Mouse (Mus musculus): Measurements from ENCODE around the gene Hdac4.

Hdac4 gene

DNA sequence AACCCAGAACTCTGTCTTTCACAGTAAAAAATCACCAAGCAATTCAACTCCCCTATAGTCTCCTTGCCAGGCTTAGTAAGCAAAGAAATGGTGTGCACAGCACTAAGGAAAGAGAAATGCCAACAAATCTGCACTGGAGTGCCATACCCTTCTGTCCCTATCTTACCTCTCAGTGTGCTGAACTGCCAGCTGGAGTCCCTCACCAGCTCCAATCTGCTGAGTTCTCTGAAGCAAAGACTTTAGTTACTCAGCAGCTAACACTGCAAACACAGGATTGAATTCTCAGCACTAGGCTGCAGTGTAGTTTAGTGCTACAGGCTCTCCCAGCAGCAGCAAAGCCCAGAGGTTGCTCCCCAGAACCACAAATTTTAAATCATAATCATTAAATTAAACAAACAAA lies 151.5 kb downstream of the Hdac4 start:
- in situ Hi-C loops (cut with MboI; ENCODE audit: unreplicated experiment in 2 of 2) = no loop called here

GRCm38 (mm10) chr1:92042126-92042525 lies 153.4 kb downstream of the Hdac4 start:
- in situ Hi-C loops (cut with MboI; ENCODE audit: unreplicated experiment in 2 of 2) = no loop called here

GRCm38 (mm10) chr1:92041290-92041689 lies 154.2 kb downstream of the Hdac4 start:
- in situ Hi-C loops (cut with MboI; ENCODE audit: unreplicated experiment in 2 of 2) = no loop called here

DNA sequence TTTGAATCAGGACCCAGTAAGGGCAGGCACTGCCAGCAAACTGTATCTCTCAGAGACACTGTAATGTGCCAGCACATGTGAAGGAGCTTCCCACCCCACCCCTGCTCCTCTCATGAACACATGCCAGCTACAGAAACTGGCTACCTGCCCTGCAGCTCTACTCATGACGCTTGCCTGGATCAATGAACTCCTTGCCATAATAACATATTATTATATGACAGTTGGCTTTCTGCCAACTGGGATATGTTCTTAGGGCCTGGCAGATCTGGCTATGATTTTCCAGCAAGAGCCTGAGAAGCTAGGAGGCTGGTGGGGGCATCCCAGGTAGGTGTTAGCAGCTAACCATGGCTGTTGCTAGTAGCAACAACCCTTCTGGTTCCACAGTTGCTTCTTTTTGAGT lies 156.8 kb downstream of the Hdac4 start:
- in situ Hi-C loops (cut with MboI; ENCODE audit: unreplicated experiment in 2 of 2) = no loop called here

DNA sequence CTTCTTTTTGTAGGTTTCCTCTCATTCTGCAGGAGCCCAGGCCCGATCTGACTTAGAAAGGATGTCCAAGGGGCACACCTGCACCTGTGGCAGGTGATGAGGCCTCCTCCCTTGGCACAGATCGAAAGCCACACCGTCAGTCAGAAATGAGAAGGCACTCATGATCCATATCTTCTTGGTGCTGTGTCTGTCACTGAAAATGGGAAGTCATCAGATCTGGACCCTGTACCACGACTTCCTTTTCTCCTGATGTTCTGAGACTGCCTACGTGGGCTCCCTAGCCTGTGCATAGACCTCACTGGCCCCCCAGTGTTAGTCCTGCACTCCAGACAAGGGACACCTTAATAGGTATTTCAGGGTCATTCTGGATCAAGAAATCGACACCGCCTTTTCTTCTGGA lies 158.5 kb downstream of the Hdac4 start:
- in situ Hi-C loops (cut with MboI; ENCODE audit: unreplicated experiment in 2 of 2) = no loop called here

DNA sequence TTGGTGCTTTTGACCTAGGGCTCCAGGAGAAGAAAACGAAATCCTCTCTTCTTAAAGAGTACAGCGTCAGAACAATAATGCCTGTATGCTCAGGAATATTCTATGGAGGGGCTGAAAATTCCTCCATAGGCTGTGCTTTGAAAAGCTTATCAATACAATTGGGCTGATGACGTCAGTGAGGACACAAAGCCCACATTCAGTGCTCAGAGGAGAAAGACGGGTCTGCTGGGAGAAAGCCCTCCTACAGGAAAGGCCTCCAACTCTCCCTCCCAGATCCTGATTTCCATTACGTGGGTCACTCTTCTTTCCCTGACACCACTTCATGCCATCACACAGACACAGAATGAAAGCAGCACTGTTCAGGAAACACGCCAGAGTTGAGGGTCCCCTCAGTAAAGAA lies 159.7 kb downstream of the Hdac4 start:
- in situ Hi-C loops (cut with MboI; ENCODE audit: unreplicated experiment in 2 of 2) = no loop called here

GRCm38 (mm10) chr1:92034247-92034646 lies 161.3 kb downstream of the Hdac4 start:
- in situ Hi-C loops (cut with MboI; ENCODE audit: unreplicated experiment in 2 of 2) = no loop called here

DNA sequence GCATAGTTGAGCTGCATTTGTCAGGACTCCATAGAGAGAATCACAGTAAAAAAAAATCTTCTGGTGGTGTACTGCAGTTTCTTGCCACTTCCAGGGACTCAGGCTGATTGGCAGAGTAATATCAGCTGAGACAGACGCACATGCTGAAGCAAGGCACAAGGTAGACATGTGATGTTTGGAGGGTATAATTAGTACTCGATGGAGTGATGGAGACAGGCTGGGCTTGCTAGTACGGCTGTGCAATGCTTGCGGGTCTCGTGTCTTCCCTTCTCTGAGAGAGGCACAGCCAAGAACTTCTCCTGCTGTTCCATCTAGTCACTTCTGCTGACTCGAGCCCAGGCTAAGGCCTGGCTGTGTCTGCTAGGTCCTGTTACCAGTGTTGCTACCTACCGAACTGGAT lies 162.0 kb downstream of the Hdac4 start:
- in situ Hi-C loops (cut with MboI; ENCODE audit: unreplicated experiment in 2 of 2) = no loop called here

DNA sequence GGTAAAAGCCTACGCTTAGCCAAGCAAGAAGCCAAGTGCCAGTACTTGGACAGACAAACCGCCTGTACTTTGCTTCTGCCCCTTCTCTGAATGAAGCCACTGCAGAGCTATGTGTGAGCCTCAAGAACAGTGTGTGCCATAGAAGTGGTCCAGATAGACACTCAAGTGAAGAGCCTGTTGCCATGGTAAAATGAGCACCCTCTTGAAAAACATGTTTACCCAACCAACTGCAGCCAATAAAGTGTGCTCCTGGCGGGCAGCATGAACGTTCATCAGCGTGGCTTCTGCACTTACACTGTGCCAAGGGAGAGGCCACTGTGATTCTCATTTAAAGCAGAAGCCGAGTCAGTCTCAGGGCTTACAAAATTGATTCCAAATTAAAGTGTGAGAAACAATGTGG lies 165.0 kb downstream of the Hdac4 start:
- in situ Hi-C loops (cut with MboI; ENCODE audit: unreplicated experiment in 2 of 2) = no loop called here

GRCm38 (mm10) chr1:92028158-92028557 lies 167.3 kb downstream of the Hdac4 start:
- in situ Hi-C loops (cut with MboI; ENCODE audit: unreplicated experiment in 2 of 2) = no loop called here

DNA sequence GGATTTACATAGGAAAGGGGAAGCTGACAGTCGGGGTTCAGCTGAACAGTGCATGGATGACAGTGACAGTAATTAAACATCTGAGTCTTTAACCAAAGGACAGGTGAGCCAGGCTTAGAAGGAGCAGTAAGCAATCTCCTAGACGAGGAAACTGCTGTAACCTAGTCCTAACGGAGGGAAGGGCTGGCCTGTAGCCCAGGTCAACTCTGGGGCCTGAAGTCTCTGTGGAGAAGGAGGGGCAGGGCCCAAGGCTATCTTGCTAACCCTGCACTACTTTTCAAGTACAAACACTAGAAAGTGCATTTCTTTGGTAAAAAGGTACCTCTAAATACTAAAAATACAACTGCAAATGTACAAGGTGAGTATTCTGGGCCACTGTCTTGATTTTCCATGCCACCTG lies 169.1 kb downstream of the Hdac4 start:
- in situ Hi-C loops (cut with MboI; ENCODE audit: unreplicated experiment in 2 of 2) = no loop called here

- in situ Hi-C loops (cut with MboI; ENCODE audit: unreplicated experiment in 2 of 2) = no loop called here
Observed at GRCm38 (mm10) chr1:92023906-92024305, 171.6 kb downstream of the Hdac4 start.

DNA sequence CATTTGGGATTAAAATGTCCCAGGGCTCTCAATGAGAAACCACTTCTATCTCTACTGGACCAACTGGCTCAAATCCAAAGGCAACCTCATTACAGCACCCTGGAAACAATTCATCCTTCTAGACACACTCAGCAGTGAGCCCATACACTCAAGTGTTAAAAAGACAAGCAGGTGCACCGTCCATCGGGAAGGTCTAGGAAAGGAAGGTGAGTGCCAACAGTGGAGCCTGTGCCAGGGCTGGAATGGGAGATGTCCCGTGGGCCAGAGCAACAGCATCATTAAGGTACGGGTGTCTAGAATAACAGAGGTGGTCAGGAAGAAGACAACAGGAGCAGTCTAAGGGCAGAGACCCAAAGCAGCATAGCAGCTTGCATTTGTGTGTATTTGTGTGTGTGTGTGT lies 173.5 kb downstream of the Hdac4 start:
- in situ Hi-C loops (cut with MboI; ENCODE audit: unreplicated experiment in 2 of 2) = no loop called here

DNA sequence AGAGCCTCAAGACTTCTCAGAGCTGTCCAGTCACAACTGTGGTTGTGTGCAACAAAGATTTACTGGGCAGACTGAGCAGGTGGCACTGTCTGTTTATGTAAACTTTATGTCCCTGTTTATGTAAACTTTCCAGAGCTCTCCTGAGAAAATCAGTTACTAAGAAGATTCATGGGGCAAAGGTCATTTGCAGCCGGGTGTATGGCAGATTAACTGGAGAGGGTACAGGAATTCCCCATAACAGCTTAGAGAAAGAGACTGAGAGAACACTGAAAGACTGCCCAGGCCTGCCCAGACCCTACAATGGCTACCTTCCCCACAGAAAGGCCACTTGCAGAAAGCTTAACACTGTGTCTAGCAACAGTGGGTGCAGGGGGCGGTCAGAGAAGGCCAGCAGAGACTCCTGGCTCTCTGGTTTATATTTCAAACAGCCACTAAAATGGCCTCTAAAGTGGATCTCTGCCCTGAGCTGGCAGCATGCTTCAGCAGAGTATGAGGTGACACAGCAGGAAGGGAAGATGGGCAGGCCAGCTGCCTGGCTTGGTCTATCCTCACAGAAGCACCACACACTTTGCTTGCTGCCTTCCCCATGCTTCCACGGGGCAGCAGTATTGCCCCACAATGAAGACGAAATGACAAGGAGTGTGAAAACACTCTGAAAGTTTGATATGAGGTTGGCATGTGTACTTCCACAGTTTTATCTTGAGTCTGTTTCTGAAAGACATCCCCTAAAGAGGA lies 179.4 kb downstream of the Hdac4 start:
- in situ Hi-C loops (cut with MboI; ENCODE audit: unreplicated experiment in 2 of 2) = no loop called here

DNA sequence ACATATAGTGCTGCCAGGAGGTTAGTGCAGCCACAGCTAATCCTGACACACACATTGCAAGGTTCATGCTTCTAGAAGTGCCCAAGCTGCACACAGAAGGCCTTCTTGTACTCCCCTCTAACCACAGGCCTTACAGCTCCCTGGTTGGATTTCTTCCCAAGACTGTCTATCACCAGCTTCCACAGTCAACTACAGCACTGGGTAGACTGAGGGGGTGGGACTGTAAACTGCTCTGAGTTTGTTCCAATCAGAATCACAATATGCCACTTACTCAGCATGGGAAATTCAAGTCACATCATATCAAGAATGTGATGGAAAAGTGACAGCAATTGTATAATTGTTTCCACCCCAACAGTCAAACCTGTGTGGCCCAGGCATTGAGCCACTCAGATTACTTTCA lies 180.2 kb downstream of the Hdac4 start:
- in situ Hi-C loops (cut with MboI; ENCODE audit: unreplicated experiment in 2 of 2) = no loop called here

GRCm38 (mm10) chr1:92014496-92014895 lies 181.0 kb downstream of the Hdac4 start:
- in situ Hi-C loops (cut with MboI; ENCODE audit: unreplicated experiment in 2 of 2) = no loop called here

DNA sequence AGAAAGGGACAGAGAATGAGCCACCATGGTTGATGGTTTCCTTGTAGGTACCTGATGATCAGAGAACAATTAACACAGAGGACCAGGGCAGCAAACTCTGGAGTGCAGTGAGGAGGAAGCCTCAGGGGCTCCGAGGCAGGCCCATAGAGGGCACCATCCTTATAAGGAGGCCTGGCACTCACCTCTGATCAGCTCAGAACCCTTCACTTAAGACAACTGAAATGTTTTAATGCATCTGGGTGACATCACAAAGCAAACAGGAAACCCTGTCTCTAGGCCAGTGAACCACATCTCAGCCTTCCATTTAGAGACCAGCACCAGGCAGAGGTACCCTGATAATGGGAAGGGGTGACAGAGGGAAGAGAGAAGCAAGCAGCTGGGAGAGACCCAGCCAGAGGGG lies 188.8 kb downstream of the Hdac4 start:
- in situ Hi-C loops (cut with MboI; ENCODE audit: unreplicated experiment in 2 of 2) = loop anchor here (5.0 to 10.0 kb wide), 3 partner anchors 68 to 181 kb away; no protein-coding TSS in a partner anchor

- in situ Hi-C loops (cut with MboI; ENCODE audit: unreplicated experiment in 2 of 2) = loop anchor here (5.0 to 10.0 kb wide), 3 partner anchors 69 to 182 kb away; no protein-coding TSS in a partner anchor
Observed at GRCm38 (mm10) chr1:92005617-92005940, 189.9 kb downstream of the Hdac4 start.

DNA sequence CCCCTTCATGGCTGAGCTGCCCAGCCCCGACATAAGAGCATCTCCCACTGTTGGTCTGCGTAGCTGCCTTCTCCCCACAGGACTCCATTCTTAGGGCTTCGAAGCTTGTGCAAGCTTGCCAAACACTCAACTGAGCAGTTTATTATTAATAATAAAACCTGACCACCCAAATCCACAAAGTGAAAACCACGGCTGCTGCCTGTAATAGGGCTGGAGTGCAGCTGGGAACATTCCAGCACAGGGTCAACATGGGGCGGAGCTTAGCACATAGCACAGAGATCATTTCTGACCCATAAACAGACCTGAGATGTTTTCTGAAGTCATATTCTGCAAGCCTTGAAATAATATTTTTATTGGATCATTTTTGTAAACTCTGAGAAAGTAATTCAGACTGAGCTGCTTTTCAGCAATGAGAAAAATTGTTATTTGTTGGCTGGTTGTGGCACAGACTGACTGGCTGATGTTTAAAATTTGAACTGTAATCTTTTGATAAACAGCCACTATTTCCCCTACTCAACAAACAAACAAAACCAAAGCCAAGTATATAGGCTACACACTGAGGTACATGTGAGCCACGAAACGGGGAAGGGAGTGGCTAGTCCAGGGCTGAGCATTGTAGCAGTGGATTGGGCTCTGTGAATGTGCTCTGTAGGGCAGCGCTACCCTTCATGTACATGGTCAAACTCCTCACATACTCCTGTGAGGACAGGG lies 190.4 kb downstream of the Hdac4 start:
- in situ Hi-C loops (cut with MboI; ENCODE audit: unreplicated experiment in 2 of 2) = loop anchor here (5.0 to 10.0 kb wide), 3 partner anchors 70 to 182 kb away; no protein-coding TSS in a partner anchor

GRCm38 (mm10) chr1:92004122-92004521 lies 191.4 kb downstream of the Hdac4 start:
- in situ Hi-C loops (cut with MboI; ENCODE audit: unreplicated experiment in 2 of 2) = loop anchor here (10.0 kb wide), 2 partner anchors 71 to 171 kb away; no protein-coding TSS in a partner anchor

DNA sequence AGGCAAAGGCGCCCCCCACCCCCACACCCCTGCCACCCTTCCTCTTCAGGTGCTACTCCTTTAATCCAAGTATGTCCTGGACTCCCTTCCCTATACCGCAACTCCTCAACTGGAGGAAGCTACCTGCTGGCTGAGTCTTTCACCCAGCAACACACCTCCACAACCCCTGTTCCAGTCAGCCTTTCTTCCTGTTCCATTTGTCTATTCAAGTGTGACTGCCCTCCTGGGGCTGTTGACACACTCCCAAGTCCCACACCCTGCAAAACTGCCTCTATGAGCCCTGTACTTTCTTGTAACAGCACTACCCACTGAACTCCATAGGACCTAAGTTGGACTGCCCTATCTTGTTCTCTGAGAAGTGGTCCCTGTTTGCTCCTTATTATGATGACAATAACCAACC lies 195.3 kb downstream of the Hdac4 start:
- in situ Hi-C loops (cut with MboI; ENCODE audit: unreplicated experiment in 2 of 2) = loop anchor here (10.0 kb wide), 2 partner anchors 75 to 175 kb away; no protein-coding TSS in a partner anchor

DNA sequence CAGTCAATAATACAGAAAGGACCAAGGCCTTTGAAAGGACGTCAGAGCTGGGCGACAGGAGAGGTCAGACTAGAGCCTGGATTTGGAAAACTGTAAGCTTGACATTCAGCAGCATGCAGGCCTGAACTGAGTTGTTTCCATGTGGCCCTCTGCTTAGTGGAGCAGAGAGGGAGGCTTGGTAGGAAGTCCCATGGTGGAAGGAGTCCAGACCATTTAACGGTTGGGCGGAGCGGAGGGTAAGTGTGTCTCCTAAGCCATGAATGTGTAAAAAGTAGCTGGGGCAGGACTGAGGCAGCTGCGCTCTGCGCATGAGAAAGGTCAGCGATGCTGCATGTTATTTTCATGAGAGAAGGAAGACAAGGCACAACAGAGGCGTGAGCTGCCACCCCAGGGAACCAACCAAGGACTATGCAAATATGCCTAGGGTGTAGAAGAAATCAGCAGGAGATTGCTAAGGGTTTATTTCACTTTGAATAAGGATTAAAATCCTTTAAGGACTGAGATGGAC lies 201.8 kb downstream of the Hdac4 start:
- in situ Hi-C loops (cut with MboI; ENCODE audit: unreplicated experiment in 2 of 2) = no loop called here

Data from v-Abl transformed pro-B cells (cell line).